Mouse (Mus musculus): ENCODE measurements around the gene Eef1g.
"Not testable (repeated sequence)": the region's sequence is repeated elsewhere in the genome, so short reads cannot be mapped to it uniquely, and the experiment has no call there.

Eef1g gene

DNA sequence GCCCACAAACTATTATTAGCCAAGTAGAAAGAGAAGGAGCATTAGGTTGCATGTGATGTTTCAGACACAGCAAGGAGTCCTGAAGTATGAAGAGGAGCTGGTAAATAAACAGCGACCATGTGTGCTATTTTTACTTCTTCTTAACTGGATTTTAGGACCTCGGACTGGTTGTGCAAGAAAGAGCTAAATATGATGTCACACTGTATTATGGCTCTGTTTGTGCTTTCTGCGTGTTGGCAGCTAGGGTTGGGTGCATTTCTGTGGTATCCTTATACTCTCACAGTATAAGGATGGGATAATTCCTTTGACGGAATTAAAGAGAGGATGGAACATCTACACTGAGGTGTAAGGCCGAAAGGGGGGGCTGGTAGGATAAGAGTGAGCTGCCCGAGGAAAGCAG, 21.6 kb upstream of the Eef1g start:
- no peak for DNase-seq

DNA sequence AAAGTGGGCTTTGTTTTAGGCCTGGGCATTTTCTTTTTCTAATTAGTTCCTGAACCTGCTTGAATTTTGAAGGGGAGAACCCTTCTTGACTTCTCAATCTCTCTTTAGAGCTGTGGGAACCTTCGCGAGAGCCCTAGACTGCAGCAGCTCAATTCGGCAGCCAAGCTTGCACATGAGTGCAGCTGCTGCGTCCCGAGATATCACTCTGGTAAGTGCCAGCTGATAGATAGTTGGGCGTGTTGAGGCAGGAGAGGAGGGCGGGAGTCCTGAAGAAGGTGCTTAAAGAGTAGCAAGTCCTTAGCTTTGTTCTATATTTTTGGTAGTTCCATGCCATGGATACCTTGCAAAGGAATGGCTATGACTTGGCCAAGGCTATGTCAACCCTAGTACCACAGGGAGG, 19.9 kb upstream of the Eef1g start:
- no peak for DNase-seq

DNA sequence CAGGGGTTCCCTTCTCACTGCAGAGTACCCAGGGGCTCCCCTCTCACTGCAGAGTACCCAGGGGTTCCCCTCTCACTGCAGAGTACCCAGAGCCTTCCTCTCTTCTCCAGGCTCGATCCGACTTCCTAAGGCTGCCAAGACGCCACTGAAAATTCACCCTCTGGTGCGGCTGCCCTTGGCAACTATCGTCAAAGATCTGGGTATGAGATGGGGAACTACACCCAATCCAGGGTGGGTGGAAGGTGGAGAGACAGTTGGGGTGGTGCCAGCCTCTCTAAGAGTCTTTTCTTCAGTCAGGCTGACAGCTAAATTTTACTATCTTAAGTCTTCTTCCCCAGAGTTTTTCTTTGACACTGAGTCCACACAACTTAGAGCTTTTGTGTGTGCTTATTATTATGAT, 16.7 kb upstream of the Eef1g start:
- DNase-seq = no peak

DNA sequence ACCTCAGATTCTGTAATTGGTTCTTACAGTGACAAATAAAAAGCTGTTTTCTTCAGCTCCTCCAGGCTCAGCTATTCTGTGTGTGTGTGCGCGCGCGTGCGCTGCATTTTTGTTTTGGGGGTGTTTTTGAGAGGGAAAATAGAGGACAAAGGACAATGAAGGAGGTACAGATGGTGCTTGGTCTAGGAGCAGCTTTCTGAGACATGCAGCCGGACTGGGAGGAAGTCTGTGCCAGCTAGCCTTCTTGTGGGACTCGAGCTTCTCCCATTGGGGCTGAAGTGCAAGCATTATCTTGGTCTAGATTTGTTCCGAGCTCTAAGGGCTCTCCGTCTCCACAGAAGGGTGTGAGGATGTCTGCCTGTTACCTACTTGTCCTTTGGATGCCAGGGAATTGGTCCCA, 14.6 kb upstream of the Eef1g start:
- DNase-seq = no peak

DNA sequence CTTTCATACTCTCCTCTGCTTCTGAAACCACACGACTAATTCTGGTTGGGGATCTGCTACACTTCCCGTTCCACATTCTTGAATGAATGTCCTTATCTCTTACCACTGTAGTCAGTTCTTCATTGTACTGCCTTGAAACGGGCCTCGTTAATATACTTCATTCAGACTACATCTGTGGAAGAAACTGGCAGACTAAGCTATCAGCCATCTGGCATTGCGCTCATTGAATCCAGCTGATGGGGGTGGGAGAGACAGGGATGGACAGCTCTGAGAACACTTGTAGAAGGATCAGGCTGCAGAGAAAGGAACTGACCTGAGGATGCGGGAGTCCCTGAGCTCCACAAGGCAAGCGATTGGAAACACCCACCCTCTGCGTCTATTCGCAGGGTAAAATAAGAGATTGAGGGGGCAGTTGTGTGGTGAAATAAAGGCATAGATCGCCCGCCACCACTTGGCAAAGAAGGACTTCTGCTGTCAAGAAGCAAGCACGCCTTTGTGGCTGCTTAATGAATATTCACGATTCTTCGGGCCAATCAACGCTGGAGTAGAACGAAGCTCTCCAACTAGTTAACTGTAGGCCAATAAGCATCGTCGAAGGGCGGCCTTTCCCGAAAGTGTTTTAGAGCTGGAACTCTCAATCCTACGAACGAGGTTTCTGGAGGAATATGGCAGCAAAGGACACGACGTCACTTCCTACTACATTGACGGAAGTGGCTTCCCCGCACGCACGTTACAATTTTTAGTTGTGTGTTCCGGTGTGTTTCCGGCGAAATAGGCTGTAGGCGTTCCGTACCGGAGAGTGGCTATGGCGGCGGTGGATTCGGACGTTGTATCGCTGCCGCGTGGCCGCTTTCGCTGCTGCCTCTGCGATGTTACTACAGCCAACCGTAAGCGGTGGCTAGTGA, 13.5 kb upstream of the Eef1g start, which contains the start of gene Tut1:
Gene Tut1 (plus strand): TSS at position 713 of the 905 bp plus-strand sequence.
- peak; percentile 92 for DNase-seq

DNA sequence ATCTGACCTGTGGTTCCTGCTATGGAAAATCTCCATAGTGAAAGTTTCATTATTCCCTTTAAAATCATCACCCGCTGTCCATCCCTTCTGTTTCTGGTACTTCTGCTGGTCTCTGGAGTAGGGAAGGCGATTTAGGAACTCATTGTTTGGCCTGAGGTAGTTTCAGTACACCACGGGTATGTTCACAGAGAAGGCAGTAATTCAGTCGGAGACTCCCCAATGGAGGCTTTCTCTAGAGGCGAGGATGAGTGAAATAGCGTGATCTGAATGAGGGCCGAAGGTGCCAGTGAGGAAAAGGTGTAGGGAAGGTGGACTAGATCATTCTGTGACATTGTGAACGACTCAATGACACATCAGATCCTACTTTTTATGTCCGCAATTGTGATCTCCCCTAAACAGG, 12.7 kb upstream of the Eef1g start:
- no peak for DNase-seq

DNA sequence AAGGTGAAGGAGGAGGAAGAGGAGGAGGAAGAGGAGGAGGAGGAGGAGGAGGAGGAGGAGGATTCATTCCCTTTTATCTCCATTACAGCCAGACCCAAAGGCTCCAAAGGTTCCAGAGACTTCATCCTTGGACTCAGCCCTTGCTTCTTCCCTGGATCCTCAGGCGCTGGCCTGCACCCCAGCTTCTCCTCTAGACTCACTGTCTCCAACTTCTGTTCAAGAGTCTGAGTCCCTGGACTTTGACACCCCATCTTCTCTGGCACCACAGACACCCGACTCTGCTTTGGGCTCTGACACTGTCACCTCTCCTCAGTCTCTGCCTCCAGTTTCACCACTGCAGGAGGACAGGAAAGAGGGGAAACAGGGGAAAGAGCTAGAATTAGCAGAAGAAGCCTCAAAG, 4.6 kb upstream of the Eef1g start:
- no peak for DNase-seq

DNA sequence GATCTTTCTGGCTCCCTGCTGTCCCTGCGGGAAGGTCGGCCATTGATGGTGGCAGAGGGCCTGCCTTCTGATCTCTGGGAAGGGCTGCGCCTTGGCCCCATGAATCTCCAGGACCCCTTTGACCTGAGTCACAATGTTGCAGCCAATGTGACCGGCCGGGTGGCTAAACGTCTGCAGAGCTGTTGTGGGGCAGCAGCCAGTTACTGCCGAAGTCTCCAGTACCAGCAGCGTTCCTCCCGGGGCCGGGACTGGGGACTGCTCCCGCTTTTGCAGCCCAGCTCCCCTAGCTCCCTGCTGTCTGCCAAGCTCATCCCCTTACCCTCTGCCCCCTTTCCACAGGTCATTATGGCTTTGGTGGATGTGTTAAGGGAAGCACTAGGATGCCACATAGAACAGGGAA, 1.8 kb upstream of the Eef1g start:
- DNase-seq = peak; percentile 25

DNA sequence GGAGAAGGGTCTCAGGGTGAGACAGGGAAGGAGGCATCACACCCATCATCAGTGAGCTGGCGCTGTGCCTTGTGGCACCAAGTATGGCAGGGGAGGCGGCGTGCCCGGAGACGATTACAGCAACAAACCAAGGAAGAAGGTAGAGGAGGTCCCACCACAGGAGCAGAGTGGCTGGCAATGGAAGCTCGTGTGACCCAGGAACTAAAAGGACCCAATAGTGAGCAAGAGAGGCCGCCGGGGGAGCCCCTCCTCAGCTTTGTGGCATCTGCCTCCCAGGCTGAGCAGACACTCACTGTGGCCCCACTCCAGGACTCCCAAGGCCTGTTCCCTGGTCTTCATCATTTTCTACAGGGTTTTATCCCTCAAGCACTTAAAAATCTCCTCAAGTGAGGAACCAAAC, 1.1 kb upstream of the Eef1g start:
- DNase-seq = peak; percentile 50

DNA sequence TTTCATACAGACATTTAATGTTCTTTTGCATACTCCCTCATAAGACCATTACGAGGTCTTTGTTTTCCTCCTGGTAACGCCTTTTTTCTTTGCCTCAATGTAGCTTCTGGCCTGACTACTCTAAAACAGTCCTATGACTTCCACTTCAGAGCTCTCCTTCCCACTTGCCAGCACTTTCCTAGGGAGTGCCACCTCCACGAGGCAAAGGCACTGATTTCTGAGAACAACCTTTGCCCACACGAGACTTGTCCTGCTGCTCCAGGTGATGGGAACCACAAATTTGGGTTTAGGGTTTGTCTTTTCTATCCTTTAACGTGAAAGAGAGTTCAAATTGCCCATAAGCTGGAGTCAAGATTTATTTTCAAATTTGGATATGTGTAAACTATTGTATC, 647 bp upstream of the Eef1g start:
- no peak for DNase-seq

DNA sequence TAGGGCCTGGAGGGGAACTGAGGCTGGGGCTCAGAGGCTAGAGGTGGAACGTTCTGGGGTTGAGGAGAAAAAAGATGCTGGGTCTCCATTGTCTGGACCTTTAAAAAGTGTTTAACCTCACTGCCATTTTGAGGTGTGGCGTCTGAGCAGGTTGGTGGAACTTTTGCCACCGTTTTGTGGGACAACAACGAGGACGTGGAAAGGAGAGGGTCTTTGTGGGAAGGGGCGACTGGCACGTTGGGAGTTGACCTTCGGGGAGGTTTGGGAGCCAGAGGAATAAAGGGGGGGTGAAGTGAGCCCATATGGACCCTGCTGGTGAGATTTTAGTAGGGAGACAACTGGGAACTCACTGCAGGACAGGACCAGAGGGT, 517 bp downstream of the Eef1g start:
- DNase-seq = no peak

DNA sequence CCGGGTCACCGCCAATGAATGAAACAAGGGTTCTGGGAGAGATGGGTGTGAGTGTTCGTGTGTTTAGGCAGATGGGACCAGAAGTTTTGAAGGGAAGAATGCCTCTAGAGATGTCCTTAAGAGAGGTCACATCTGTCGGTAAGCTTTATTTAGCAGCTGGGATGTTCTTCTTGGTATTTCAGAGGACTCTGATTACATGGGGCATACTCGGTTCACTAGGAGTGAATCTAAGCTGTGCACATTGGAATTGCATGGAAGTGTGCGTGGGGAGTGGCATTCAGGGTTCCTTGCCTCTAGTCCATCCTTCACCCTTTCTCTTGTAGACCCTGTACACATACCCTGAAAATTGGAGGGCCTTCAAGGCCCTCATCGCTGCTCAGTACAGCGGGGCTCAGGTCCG, 1.1 kb downstream of the Eef1g start:
- DNase-seq = no peak

DNA sequence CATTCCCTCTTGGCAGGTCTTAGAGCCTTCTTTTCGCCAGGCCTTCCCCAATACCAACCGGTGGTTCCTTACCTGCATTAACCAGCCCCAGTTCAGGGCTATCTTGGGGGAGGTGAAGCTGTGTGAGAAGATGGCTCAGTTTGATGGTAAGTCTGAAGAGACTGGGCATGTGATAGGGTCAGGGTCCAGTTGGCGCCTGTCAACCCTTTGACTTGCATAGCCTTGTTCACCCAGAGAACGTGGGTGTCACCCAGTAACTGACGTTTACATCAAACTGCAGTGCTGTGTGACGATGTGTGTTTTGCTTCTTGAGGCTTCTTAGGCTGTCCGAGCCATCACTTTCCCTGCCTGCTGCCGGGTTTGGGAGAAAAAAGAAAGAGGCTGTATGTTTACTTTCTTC, 5.7 kb downstream of the Eef1g start:
- DNase-seq = not testable (repeated sequence)

DNA sequence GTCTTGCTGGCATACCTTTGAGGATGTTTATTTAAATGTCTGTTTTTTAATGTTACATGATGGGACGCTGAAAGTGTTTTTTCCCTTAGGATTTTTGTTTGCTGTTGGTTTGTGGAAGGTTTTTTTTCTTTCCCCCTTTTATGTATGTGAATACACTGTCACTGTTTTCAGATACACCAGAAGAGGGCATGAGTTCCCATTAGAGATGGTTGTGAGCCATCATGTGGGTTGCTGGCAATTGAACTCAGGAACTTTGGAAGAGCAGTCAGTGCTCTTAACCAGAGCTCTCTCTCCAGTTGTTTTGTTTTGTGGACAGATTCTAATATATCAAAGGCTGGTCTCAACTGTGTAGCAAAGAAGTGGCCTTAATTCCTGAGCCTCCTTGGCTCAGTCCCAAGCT, 7.8 kb downstream of the Eef1g start:
- DNase-seq = no peak

DNA sequence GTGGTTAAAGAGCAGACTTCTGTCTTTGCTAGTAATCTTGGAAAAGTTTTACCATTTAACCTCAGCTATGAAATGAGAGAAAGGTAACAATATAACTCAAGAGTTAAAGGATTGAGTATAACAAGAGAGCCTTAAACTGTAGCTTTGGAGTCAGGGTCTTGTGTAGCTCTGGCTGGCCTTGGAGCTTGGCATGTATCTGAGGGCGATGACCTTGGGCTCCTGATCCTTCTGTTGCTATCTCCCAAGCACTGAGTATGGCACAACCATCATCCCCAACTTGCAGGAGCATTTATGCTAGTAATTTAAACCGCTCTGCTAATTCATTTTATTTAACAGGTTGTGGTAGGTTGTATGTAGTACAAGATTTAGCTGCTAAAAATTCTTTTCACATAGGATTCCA, 8.7 kb downstream of the Eef1g start:
- no peak for DNase-seq

DNA sequence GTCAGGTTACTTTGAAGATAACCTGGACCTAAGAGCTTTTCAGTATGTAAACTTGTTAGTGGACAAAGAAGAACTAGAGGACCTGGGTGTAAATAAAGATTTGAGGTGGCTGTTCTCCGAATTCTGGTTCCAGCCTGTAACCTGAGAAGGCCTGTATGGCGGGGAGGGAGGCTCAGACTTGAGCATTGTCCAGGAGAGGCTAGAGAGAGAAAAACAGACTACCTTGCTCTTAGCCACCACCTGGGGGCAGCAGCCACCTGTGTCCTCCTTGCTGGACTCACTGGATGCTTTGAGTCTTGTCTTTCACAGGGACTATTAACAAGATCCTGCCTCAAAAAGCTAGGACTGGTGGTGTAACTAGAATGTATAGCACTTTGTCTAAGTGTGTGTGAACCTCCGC, 9.7 kb downstream of the Eef1g start:
- peak; percentile 66 for DNase-seq

DNA sequence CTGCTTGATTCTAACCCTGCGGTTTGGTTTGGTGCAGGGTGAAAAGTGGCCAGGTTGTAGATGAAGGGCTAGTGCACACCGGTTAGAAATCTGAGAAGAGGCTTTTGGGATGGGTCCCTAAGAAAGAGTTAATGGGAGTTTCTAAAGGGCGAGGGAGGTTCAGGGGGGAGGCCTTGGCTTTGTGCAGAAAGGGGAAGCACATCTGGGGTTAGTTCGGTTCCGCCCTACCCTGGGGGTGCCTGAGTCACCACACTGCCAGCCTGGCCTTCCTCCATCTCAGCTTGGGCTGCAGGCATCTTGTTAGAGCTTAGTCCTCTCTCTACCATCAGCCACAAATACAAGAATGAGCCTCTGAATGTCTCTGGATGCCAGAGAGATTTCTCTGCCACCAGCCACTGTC, 13.9 kb downstream of the Eef1g start:
- DNase-seq = no peak

DNA sequence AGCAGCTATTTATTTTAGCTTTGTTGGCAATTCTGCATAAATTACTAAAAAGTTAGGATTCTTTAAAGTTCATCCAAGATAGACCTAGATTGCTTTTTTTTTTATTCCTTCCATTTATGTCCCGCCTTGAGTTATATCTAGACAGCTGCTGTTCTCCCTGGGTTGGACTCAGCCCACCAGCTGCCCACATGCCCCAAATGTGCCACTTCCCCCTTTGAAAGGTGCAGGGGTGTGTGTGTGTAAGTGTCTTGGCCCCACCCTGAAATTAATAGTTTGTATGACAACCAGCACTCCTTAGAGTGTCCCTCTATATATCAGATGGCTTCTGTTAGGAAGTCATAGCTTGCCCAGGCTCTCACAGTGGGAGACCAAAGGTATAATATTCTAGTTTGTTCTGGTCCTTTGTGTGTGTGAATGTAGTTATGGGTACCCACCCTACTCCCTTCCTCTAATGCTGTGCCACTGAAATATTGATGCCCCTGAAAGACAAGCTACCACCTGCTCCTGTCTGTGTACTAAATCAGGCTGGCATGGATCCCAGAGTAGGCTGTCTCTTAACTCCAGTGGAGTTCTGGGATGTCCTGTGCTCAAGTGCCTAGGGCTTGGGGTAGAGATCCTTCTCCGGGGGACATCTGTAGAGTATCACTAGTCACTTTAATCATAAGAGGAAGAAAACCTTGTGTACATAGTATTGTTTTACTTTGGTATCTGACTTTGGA, 14.8 kb downstream of the Eef1g start:
- DNase-seq = peak; percentile 27

DNA sequence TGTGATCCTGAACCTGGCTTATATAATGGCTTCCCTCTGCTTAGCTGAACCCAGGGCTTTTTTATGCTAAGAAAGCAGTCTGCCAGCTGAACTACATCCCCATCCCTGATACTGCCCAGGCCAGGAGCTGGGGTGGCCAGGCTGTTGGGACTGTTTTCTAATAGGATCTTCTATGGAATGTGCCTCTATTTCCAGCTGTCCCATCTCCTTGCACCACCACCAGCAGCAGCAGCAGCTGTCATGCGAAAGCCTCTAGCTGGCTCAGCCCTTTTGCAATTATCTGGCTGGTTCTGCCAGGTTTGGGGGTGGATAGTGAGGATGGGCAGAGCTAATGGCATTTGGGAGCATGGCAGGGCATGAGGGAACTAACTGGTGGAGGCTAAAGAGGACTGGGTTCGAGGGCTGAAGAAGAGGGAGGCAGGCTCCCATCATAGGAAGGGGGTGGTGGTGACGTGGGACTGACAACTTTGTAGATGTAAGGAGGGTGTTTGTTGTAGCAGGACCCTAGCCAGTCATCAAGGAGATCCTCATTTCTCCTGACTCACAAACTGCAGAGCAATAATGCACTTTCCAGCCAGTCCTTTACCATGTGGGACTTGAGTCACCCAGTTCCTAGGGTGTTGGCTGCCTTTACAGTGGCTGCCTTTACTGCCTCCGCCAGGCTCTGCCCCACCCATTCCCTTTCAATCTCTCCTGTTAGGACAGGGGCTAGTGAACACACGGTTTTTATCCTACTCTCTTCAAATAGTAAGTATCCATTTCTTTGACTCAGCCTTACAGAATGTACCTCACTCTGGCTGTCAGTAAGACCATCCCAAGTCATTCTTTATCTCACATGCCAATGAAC, 15.7 kb downstream of the Eef1g start:
- DNase-seq = no peak

DNA sequence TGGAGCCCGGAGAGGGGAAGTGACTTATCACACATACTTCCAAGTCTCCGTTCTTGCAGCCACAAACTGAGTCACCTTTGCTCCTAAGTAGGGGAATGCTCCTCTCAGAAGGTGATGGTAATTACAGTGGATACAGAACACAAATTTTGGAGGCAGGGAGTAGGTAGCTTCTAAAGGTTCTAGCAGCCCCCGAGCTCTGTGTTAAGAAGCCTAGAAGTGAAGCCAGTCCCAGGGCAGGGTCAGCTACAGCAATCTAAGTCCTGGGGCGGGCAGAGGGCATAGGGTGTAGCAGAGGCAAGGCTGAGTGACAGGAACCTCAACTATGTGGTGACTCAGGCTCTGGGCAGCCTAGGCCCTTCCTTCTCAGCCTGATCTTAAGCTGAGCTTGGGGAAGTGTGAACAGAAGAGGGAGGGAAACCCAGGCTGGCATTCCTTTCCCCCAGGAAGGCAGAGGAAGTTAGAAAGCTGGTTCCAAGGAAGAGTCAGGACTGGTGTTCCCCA, 16.4 kb downstream of the Eef1g start:
- peak; percentile 31 for DNase-seq

DNA sequence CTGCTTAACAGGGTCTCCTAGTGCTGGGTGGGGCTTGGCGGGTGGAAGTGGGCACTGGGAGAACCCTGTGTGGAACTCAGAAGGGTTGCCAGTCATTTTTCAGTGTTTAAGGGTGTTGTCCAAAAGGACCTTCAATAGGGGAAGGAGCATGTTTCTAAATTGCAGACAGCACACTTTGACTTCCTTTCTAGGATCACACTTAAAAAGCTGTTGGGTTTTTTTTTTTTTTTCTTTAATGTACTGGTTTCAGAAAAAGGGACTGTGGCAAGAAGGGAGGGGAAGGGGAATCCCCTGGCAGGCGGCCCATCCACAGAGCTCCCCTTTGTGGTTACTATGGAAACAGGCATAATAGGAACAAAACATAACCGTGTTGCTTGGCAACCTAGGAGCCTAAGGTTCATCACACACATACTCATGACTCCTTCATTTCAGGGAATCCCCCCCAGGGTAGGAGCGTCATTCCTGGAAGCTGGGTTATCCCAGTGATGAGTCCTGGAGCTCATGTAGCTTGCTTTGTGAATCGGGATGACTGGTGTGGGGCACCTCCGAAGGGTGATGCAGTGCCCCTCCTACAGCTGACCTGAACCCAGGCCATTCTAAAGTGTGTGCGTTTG, 17.5 kb downstream of the Eef1g start:
- DNase-seq = peak; percentile 75

DNA sequence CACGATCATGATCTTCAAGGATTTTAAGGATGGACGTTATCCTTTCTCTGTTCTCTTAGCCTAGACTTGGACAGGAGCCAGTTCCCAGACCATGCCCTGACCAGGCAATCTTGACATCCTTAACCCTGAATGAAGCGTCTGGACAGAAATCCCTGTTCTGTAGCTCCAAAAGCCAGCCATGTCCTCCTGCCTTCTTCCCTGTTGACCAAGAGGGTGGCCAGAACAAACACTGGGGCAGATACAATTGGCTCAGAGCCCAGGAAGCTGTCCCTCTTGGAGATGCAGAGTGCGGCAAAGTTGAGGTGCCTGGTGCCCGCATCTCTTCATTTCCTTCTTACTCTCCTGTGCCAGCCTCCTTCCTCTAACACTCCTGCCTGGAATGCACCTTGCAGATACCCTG, 19.1 kb downstream of the Eef1g start:
- no peak for DNase-seq

DNA sequence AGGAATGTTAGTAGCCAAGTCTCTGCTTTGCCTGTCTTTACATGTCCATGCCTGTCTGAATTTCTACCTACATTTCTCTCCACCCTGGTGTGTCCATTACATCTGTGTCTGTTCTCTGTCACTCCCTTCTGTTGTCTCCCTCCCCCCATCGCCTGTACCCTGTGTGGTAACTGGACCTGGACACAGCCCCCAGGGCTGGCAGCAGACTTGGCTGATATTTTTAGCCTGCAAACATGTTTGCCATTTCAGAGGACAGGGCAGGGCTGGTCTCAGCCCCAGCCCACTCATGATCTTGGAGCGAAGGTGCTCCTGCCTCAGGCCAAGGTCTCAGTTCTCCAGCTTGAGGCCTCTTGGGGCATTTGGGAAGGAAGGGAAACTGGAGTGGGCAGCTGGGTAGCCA, 21.0 kb downstream of the Eef1g start:
- DNase-seq = no peak
